Mouse (Mus musculus) adipocyte (in vitro differentiated cells): ENCODE results near the gene Spata4.
"Not testable (repeated sequence)": the region's sequence is repeated elsewhere in the genome, so short reads cannot be mapped to it uniquely, and the experiment has no call there.

Experiments used
- DNase-seq: peaks from one replicate; pipeline ENCODE4 v3.0.0-alpha.2; 2016; ENCODE audit warnings: low spot score

The Spata4 gene

GRCm38 (mm10) chr8:54600671-54601251 is at the start of gene Spata4:
Gene Spata4 (plus strand): TSS chr8:54600781.
- no peak for DNase-seq

GRCm38 (mm10) chr8:54554921-54555320 is 45.7 kb upstream of the Spata4 start:
- no peak for DNase-seq

GRCm38 (mm10) chr8:54562137-54562536 is 38.4 kb upstream of the Spata4 start:
- no peak for DNase-seq

GRCm38 (mm10) chr8:54565181-54565580 is 35.4 kb upstream of the Spata4 start:
- no peak for DNase-seq

GRCm38 (mm10) chr8:54565603-54566260 is 34.8 kb upstream of the Spata4 start:
- no peak for DNase-seq

- peak; percentile 33 for DNase-seq
Measured at GRCm38 (mm10) chr8:54567168-54567567, 33.4 kb upstream of the Spata4 start.

- no peak for DNase-seq
Measured at GRCm38 (mm10) chr8:54570618-54571609, 29.7 kb upstream of the Spata4 start.

- no peak for DNase-seq
Measured at GRCm38 (mm10) chr8:54581436-54581835, 19.1 kb upstream of the Spata4 start.

- no peak for DNase-seq
Measured at GRCm38 (mm10) chr8:54582886-54583285, 17.7 kb upstream of the Spata4 start.

GRCm38 (mm10) chr8:54594634-54595033 is 5.9 kb upstream of the Spata4 start:
- DNase-seq: no peak

GRCm38 (mm10) chr8:54596051-54596450 is 4.5 kb upstream of the Spata4 start:
- DNase-seq: no peak

GRCm38 (mm10) chr8:54596940-54597339 is 3.6 kb upstream of the Spata4 start:
- no peak for DNase-seq

- DNase-seq: no peak
Measured at GRCm38 (mm10) chr8:54597386-54597785, 3.2 kb upstream of the Spata4 start.

GRCm38 (mm10) chr8:54603440-54603839 is 2.9 kb downstream of the Spata4 start:
- no peak for DNase-seq

GRCm38 (mm10) chr8:54609336-54609735 is 8.8 kb downstream of the Spata4 start:
- peak; percentile 66 for DNase-seq

- DNase-seq: peak; percentile 89
Measured at GRCm38 (mm10) chr8:54610238-54610637, 9.7 kb downstream of the Spata4 start.

- not testable (repeated sequence) for DNase-seq
Measured at GRCm38 (mm10) chr8:54616710-54617109, 16.1 kb downstream of the Spata4 start.

- no peak for DNase-seq
Measured at GRCm38 (mm10) chr8:54638634-54639033, 38.1 kb downstream of the Spata4 start.
